Mouse (Mus musculus) myocyte (in vitro differentiated cells): ENCODE measurements around the gene 2700049A03Rik.

ENCODE experiments used
- E2F4 ChIP-seq: IDR thresholded peaks from one replicate; pipeline ENCODE4 v1.6.1; 2011; ENCODE audit warnings: mild to moderate bottlenecking, control low read depth, moderate library complexity; ENCODE audit not compliant: insufficient read depth
- MAX ChIP-seq: IDR thresholded peaks from one replicate; pipeline ENCODE4 v1.6.1; 2011; ENCODE audit warnings: low read depth, mild to moderate bottlenecking, control low read depth
- MYOD1 ChIP-seq, 3 experiments: IDR thresholded peaks; one replicate each; pipeline ENCODE4 v1.6.1; 2011; ENCODE audit warnings: control low read depth in 2 of 3, low read depth in 2 of 3, mild to moderate bottlenecking in 2 of 3, moderate library complexity in 1 of 3; ENCODE audit not compliant: insufficient read length in 2 of 3, control insufficient read depth in 1 of 3
- MYOG ChIP-seq, 3 experiments: IDR thresholded peaks; one replicate each; pipeline ENCODE4 v1.6.1; 2011; ENCODE audit warnings: control low read depth in 2 of 3, low read depth in 2 of 3, mild to moderate bottlenecking in 2 of 3; ENCODE audit not compliant: insufficient read length in 2 of 3, control insufficient read depth in 1 of 3, insufficient read depth in 1 of 3
- POLR2A ChIP-seq: IDR thresholded peaks from one replicate; pipeline ENCODE4 v1.6.1; 2011; ENCODE audit warnings: low read depth, mild to moderate bottlenecking, control low read depth, moderate library complexity; ENCODE audit not compliant: insufficient read length
- POLR2AphosphoS2 ChIP-seq: IDR thresholded peaks from one replicate; pipeline ENCODE4 v1.6.1; 2011; ENCODE audit warnings: low read depth, control low read depth; ENCODE audit not compliant: insufficient read length
- TCF12 ChIP-seq: IDR thresholded peaks from one replicate; pipeline ENCODE4 v1.6.1; 2011; ENCODE audit warnings: mild to moderate bottlenecking, control low read depth; ENCODE audit not compliant: poor library complexity, insufficient read depth, severe bottlenecking
- USF1 ChIP-seq: IDR thresholded peaks from one replicate; pipeline ENCODE4 v1.6.1; 2011; ENCODE audit warnings: low read depth, mild to moderate bottlenecking, control low read depth, moderate library complexity

DNA sequence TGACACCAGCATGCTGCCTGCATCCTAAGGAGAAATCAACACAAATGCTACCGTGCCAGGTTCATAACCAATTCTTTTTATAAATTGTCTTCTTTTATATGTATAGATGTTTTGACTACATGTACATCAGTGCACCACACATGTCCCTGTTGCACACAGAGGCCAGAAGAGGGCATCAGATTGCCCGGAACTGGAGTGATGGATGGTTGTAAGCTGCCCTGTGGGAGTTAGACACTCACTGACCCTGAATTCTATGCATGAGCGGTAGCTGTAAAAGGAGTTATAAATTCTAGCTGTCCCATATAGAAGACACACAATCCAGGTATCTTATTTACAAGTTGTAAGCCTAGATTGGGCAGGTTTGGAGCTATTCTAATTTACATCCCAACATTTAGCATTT lies 67.7 kb downstream of the 2700049A03Rik start:
- no peak for TF ChIP-seq POLR2A
- TF ChIP-seq POLR2AphosphoS2: no peak
- no peak for TF ChIP-seq USF1
- TF ChIP-seq MYOD1 (IDR thresholded peaks at IDR 0.05; ENCODE audit: control insufficient read depth in 1 of 3, insufficient read length in 2 of 3, low read depth in 2 of 3): no peak
- TF ChIP-seq TCF12: no peak
- TF ChIP-seq MAX: no peak
- TF ChIP-seq E2F4: no peak
- no peak for TF ChIP-seq MYOG (IDR thresholded peaks at IDR 0.05; ENCODE audit: control insufficient read depth in 1 of 3, insufficient read depth in 1 of 3, insufficient read length in 2 of 3, low read depth in 2 of 3)
